Mouse (Mus musculus) layer of hippocampus, postnatal 36 days (tissue): ENCODE results near the gene Morc2a. TPM values are rescaled to one million over a fixed set of nuclear protein-coding genes. Genes with fewer than 3 reads are reported as not detected.

ENCODE experiments used
- DNase-seq, 2 experiments: peaks; one replicate each; pipeline ENCODE4 v3.0.0; 2022
- total RNA-seq, 2 experiments: library from RNA; stranded (reverse); gene quantifications; 2 replicates each; pipeline ENCODE4 v1.2.3; 2021

Morc2a gene
- total RNA-seq, 2 experiments from 2014 or later = 44.3 to 47.4 TPM

GRCm38 (mm10) chr11:3684723-3685430, 35.9 kb downstream of the Morc2a start:
- DNase-seq = no peak

- no peak for DNase-seq
These were observed 36.4 kb downstream of the Morc2a start for GRCm38 (mm10) chr11:3685431-3685830.

- no peak for DNase-seq
These were observed 37.3 kb downstream of the Morc2a start for GRCm38 (mm10) chr11:3686318-3686717.

GRCm38 (mm10) chr11:3686885-3687284, 37.9 kb downstream of the Morc2a start:
- DNase-seq = no peak

- no peak for DNase-seq
These were observed 42.8 kb downstream of the Morc2a start for GRCm38 (mm10) chr11:3691746-3692145.

GRCm38 (mm10) chr11:3696086-3696616, 47.2 kb downstream of the Morc2a start:
- DNase-seq = no peak

- DNase-seq = no peak
These were observed 48.5 kb downstream of the Morc2a start for GRCm38 (mm10) chr11:3697441-3697840.

GRCm38 (mm10) chr11:3703089-3703992, 54.4 kb downstream of the Morc2a start:
- DNase-seq = no peak

GRCm38 (mm10) chr11:3704404-3704803, 55.4 kb downstream of the Morc2a start:
- no peak for DNase-seq

GRCm38 (mm10) chr11:3707057-3707456, 58.1 kb downstream of the Morc2a start:
- no peak for DNase-seq

- no peak for DNase-seq
These were observed 61.2 kb downstream of the Morc2a start for GRCm38 (mm10) chr11:3710203-3710602.

GRCm38 (mm10) chr11:3714486-3714885, 65.5 kb downstream of the Morc2a start:
- peak; percentile 56 for DNase-seq

GRCm38 (mm10) chr11:3716662-3717061, 67.7 kb downstream of the Morc2a start:
- no peak for DNase-seq

- DNase-seq = no peak
These were observed 73.0 kb downstream of the Morc2a start for GRCm38 (mm10) chr11:3722036-3722435.

- DNase-seq = no peak
These were observed 73.9 kb downstream of the Morc2a start for GRCm38 (mm10) chr11:3722861-3723260.

GRCm38 (mm10) chr11:3723910-3724309, 74.9 kb downstream of the Morc2a start:
- peak; percentile 39 to 42 for DNase-seq

GRCm38 (mm10) chr11:3724726-3725125, 75.7 kb downstream of the Morc2a start:
- no peak for DNase-seq

GRCm38 (mm10) chr11:3725331-3726054, 76.5 kb downstream of the Morc2a start:
- DNase-seq = peak in 1 of 2 experiments; percentile 31

GRCm38 (mm10) chr11:3727438-3728105, 78.6 kb downstream of the Morc2a start:
- no peak for DNase-seq

- DNase-seq = no peak
These were observed 82.5 kb downstream of the Morc2a start for GRCm38 (mm10) chr11:3731469-3731868.

GRCm38 (mm10) chr11:3733933-3734636, 85.1 kb downstream of the Morc2a start:
- DNase-seq = no peak
